Mouse (Mus musculus) spleen, postnatal 4 days (tissue): ENCODE data around the gene Ric8b.

Experiments used
- DNase-seq, 2 experiments: peaks; one replicate each; pipeline ENCODE4 v3.0.0; 2022; ENCODE audit warnings: low spot score in 2 of 2

The Ric8b gene

DNA sequence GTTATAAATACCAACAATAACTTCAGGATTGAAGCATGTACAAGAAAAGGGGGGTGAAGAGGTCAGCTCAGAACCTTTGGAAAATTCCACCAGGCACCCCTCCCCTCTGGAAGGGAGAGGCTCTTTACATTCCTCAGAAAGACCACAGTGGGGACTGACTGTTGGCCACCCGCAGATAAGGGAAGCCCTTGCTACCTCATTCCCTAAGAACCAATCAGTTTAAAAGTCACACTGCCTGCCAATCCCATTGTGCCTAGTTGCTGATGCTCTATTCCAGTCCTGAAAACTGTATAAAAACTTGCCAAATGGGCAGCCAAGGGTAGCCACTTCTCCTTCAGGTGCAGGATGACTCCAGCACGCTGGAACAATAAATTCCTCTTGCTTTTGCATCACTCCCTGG, 137.5 kb downstream of the Ric8b start:
- DNase-seq: no peak
